Mouse (Mus musculus): ENCODE data around the gene Pla2g4e.

Gene Pla2g4e

DNA sequence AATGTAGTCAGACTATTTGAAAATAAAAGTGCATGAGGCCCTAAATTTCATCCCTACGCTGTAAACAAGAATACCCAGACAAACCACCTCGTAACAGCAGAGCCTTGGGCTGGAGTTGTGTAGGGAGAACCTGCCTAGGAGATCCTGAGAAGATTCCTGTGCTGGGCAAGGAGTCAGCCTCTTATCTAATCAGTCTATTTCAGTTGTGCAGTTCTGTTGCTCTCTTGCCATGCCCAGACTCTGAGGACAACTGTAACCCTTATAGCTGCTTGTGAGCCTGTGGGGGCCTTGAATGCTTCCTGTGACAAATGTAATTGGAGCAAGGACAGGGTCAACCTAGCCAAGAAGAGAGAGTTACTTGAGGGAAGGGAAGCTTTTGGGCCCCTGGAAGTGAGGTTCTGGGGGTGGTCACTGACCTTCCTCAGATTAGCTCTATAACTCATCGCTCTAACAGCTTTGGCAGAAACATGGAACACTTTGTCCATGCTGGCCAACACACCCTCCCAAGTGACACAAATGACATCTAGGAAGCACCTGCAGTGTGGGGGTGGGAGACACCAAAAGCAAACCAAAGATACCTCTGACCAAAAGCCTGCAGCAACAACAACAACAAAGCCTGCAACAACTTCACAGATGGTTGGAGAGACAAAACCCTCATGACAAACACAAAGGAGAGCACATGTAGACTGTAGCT is 9.0 kb downstream of the Pla2g4e start:
- DNase-seq (ENCODE audit: low spot score): no peak

DNA sequence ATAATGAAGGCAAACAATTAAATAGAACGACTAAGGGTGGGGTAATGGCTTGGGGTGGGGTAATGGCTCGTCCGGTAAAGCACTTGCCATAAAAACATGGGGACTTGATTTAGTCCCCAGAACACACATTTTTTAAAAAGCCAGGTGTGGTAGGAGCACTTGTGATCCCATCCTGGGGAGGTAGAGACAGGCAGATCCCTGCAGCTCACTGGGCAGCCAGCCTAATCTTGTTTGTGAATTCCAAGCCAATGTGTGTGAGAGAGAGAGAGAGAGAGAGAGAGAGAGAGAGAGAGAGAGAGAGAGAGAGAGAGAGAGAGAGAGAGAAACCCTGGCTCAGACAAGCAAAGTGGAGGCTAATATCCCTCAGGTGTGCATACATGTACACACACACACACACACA is 9.8 kb downstream of the Pla2g4e start:
- DNase-seq (ENCODE audit: low spot score): no peak

DNA sequence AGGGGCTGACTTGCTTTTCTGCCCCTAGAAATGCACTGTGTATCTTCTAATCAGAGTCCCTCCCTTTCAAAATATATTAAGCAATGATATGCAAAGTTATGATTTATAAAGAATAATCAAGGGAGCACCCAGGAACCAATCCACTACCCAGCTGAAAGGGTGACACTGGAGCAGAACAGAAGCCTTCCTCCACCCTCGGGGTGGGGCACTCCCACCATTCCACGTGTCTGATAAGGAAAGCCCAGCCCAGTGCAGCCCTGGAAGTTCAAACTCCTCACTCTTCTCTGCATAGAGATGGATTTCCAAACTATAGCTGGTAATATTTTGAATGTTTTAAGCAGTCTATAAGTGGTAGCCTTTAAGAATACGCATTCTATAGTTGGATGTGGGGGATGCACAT is 13.5 kb downstream of the Pla2g4e start:
- DNase-seq (ENCODE audit: low spot score): no peak

DNA sequence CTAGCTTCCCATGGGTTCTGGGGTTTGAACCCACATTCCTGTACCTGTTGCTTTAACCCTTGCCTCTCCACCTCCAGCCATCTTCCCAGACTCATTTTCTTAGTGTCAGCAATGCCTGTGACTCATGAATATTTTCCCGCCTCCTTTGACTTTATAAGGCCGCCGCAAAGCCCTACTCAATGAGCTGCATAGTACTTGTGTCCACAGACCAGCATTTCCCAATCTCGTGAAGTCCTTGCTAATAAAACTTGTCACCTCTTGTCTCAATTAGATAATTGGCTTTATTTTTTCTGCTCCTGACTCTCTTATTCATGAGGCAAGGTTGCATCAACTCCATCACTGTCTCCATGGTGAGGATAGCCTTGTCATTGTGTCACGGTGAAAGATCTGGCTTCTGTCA is 30.5 kb downstream of the Pla2g4e start:
- DNase-seq (ENCODE audit: low spot score): no peak

DNA sequence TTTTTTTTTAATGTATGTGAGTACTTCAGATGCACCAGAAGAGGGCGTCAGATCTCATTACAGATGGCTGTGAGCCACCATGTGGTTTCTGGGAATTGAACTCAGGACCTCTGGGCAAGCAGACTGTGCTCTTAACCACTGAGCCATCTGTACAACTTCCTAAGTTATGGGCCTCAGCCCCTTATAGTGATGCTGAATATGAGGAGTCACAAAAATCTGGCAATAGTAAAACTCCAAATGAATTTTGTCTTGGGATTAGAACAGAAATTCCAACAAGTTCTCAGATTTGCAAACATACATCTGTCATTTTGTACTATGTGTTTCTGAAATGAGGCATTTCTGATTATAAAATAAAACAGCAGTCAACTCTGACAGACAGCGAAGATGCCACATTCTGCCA is 33.7 kb downstream of the Pla2g4e start:
- DNase-seq (ENCODE audit: low spot score): no peak

DNA sequence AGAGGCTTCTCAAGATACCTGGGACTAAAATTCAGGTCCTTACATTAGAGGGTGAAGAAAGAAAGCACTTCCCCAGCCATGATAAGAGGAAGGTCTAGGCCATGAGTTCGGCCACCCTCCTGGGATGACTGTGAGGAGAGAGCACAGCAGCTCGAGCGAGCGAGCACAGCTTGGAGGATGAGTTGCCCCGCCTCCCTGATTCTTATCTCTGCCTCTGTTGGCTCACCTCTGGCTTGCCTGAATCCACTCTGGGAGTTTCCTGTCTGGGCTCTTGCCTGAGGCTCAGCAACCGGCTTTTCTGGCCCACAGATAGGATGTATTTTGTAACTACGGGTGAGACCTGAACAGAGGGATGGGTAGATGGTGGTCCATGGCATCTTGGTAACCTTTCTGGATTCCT is 37.2 kb downstream of the Pla2g4e start:
- DNase-seq (ENCODE audit: low spot score): no peak

DNA sequence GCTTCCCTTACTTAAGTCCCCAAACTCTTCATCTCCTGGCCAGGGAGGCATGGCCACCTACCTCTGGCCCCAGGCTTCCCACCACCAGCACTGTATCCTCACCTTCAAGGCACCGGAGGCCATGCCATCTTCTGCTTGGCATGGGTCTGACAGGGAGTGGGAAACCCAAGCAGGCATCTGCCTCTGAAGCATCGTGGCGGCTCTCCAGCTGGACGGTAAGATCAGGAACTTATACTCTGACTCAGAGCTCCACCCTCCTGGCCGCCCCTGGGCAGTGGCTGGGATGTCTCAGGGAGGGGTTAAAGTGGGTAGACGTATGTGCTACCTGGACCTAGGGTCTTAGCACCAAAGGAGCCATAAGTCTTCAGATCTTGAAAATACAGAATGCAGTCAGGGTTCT is 38.1 kb downstream of the Pla2g4e start:
- no peak for DNase-seq (ENCODE audit: low spot score)

DNA sequence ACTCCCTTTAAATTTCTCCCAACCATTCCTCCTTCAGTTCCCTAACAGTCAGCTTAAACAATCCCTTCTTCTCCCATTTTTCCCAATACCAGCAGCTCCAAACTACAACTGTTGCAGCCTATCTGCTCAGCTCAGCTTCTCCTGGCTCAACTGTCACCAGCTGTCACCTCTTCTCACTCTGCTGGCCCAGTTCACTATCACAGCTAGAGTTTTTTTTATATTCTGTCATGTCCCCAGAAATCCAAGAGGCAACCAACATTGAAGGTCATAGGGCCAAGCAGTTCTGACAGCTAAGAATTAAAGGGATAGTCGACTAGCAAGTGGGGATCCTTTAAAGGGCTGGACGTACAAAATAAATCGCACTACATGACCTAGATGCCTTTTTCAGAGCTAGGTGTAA is 41.4 kb downstream of the Pla2g4e start:
- DNase-seq (ENCODE audit: low spot score): no peak

DNA sequence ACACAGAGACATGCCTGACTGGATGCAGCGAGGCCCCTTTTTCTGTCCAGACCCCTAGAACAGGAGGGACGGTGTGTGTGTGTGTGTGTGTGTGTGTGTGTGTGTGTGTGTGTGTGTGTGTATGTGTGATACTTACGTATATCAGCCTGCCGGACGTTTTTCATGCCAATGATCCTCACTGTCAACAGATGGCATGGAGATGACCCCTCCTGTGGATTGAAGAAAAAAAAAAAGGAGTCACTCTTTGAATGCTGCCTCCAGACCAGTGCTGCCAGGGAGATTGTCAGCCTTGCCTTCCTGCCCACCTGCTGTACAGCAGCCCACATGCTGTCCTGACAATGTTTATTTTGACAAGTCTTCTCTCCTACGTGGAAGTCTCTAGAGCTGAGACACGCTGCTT is 45.1 kb downstream of the Pla2g4e start:
- no peak for DNase-seq (ENCODE audit: low spot score)

DNA sequence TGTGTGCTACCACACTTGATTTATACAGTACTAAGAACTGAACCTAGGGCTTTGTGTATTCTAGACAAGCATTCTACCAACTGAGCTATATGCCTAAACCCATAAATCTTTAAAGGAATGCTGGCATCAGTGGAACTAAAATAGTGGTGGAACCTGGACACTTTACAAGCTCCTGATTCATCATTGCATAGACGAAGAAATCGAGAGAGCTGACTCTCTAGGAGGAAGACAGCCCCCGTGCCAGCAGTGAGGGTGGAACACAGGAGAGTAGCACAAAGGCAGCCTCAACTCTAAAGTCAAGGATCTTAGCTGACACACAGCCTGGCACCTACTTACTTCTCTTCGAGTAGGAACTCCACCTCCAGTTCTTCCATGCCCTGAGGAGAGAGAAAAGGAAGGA is 57.0 kb downstream of the Pla2g4e start:
- DNase-seq (ENCODE audit: low spot score): no peak

DNA sequence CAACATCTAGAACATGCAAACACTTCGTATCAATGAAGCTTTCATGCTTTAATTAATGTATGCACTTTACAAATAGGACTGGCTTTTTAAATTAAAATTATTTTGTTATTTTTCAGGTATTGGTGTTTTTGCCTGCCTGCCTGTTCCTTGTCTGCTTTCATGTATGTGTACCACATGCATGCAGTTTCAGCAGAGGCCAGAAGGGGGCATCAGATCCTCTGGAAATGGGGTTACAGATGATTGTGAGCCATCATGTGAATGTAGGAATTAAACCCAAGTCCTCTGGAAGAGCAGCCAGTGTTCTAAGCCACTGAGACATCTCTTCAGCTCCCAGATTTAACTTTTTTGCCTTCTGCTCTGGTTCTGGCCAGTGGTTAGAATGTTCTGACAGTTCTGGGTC is 57.6 kb downstream of the Pla2g4e start:
- no peak for DNase-seq (ENCODE audit: low spot score)

DNA sequence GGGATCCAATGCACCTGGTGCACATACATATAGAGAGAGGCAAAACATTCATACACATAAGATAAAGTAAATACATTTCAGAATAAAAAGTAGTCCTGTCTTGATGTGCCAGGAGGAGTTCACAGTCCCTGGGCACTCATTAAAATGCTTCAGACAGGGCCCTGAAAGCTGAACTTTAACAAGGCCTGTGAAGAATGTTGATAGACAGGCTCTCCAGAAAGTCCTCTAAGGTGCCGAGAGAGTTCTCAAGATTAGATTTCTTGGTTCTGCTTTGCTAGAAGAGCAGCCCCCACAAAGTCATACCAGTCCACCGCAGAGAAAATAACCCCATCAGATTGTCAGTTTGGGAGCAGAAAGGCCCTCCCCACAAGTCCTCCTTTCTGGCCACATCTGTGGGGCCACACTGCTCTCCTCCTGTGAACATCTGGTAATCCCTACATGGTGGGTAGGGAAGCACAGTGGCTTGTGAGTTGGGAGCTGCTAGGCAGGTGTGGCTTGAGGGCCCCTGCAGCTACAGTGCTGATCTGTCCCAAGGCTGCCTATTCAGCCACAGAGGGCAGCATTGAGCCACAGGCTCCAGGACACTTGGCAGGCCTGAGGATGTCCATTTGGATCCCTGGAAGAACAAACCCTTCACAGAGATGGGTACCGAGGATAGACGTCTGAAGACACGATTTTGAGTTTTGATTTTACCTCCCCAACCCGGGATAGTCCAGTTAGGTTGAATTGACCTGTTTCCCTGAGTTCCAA is 59.4 kb downstream of the Pla2g4e start:
- DNase-seq (ENCODE audit: low spot score): no peak

DNA sequence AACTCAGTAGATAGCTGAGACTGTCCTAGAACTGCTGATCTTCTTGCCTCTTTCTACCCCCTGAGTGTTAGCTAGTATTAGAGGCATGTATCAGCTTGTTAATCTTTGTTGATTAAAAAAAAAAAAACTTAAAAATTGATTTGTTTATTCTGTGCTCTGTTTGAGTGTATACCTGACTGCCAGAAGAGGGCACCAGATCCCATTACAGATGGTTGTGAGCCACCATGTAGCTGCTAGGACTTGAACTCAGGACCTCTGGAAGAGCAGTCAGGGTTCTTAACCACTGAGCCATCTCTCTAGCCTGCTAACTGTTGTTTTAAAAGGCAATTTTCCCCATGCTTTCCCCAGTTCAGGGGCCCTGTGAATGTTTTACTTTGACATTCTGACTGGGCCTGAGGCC is 66.2 kb downstream of the Pla2g4e start:
- no peak for DNase-seq (ENCODE audit: low spot score)

DNA sequence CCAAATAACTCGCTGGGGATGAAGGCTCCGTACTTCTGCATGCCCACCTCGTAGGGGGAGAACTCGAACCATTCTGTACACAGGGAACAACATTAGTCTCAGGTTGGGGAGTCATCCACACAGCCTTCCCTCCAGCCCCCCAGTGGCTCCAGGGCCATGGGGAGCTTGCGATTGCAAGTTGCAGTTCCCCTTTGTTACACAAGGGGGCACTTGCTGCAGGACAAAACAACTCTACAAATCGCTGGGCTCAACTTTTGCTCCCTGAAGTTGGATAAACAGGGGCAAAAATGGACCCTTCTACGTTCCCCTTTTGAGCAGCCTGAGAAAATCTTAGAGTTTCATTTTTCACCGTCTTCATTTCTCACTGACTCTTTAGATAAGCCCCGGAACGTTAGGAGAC is 71.4 kb downstream of the Pla2g4e start:
- peak; percentile 60 for DNase-seq (ENCODE audit: low spot score)

DNA sequence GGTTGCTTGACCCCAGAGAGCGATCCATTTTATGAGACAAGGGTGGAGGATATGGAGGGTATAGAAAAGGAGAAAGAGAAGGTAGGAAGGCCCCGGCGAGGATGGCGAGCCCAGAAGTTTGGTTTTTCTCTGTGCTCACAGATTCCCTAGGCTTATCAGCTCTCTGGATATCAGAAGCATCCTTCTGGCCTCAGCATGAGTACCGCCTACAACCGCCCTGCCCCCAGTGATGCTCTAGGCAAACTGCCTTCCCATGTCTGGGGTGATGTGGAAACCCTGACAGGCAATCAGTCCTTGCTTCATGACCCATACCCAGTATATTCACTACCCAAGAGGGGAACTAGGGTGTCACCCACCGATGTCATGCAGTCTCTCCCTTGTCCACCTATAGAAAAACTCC is 73.8 kb downstream of the Pla2g4e start:
- DNase-seq (ENCODE audit: low spot score): no peak

DNA sequence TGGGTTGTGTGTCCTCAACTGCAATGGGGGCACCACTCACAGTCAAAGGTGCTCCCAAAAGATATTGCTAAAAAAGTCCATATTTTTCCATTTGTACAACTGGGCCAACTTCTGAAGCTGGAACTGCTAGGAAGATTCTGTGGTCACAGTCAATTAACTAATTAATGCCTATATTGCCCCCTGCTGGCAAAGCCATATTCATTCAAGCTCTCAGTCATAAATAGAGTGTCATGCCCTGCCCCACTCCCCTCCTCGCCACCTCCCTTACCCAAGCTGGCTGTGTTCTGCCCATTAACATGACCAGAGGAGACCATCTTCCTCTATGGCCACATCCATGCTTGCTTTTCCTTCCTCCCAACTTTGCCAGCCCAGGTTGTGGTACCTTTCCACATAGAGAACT is 74.4 kb downstream of the Pla2g4e start:
- peak; percentile 52 for DNase-seq (ENCODE audit: low spot score)

DNA sequence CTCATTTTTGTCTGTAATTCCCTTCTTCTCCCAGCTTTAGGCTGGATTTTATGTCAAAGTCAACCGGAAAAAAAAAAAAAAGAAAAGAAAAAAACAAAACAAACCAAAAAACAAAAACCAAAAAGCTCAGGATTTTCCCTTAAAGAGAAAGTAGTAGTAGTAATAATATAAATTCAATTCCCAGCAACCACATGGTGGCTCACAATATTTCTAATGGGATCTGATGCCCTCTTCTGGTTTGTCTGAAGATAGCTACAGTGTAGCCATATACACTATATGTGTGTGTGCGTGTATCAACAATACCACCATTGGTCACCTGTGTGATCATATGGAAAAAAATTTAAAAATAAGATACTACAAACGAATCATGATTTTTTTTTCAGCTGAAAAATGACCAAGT is 75.8 kb downstream of the Pla2g4e start:
- DNase-seq (ENCODE audit: low spot score): no peak

DNA sequence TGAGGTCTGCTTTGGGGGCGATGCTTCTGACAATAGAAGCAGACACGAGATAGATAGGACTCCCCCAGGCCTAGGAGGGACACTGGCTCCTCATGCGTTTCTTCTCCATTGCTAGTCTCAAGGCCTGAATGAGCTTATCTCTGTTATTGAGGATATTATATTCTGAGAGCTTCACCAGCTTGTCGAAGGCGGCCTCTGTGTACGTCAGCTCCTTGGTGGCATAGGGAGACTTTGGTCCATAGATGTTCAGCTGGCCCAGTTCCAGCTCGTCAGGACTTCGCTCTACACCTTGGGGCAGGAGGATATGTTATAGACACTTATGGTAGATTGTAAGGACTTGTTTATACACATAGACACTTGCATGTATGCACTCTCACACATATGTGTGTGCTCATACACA is 77.4 kb downstream of the Pla2g4e start:
- DNase-seq (ENCODE audit: low spot score): no peak

DNA sequence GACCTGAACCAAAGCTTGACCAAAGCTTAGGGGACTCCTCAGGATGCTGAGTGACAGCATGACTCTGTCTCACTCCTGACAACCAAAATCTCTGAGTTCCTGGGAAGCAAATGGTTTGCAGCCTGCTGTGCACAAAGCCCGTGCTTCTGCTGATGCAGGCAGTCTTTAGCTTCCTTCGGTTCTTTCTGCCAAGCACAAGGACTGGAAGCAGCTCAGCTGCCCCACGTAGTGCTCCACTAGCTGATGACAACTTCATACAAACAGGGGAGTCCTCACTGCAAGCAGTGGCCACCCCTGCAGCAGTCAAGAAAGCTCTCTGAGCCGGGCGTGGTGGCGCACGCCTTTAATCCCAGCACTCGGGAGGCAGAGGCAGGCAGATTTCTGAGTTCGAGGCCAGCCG is 79.7 kb downstream of the Pla2g4e start:
- no peak for DNase-seq (ENCODE audit: low spot score)

DNA sequence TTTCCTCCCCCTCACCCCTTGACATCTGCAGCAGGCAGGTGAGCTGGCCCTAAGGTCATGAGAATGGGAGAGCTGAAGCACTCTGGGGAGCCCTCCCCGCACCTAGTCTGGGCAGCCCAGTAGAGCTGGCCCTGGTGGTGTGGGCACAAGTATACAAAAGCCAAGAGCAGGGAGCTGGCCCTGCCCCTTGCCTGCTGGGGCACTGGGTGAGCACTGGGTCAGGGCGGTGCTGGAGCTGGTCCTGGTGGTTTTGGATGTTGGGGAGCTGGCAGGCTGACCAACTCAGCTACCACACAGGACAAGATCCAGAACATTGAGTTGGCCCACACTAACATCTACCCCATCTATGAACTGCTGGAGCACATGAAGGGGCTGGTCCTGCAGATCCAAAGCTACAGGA is 85.7 kb downstream of the Pla2g4e start:
- no peak for DNase-seq (ENCODE audit: low spot score)

DNA sequence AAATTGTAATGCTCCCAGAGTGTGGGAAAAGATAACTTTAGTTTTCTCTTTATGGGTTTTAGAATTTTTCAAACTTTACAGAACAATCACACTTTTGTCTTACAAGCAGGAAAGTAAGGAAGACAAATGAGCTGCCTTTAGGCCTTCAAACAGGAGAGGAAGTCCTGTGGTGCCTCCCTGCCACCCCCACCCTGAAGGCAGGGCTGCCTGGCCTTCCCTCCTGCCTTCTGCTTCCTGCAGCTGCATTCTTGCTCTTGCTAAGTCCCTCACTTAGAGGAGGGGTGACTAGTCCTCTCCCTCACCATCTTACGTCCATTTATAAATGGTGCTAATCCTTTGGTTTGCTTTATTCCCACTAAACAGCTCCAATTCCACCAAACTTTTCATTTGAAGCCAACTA is 86.3 kb downstream of the Pla2g4e start:
- DNase-seq (ENCODE audit: low spot score): no peak

DNA sequence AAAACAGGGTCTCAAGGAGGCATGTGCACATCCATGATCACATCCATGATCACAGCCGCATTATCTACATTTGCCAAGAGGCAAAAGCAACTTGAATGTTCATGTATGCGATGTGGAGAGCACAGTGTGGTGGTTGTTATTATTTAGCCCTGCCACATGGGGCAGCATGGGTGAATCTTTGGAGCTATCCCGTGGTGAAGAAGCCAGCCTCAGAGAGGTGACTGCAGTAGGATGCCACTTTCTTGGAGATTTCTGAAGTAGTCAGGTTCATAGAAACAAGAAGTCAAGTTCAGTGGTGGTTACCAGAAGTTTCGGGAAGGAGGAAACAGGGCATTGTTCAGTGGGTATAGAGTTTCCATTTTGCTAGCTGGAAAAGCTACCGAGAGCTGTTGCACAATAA is 87.1 kb downstream of the Pla2g4e start:
- no peak for DNase-seq (ENCODE audit: low spot score)

DNA sequence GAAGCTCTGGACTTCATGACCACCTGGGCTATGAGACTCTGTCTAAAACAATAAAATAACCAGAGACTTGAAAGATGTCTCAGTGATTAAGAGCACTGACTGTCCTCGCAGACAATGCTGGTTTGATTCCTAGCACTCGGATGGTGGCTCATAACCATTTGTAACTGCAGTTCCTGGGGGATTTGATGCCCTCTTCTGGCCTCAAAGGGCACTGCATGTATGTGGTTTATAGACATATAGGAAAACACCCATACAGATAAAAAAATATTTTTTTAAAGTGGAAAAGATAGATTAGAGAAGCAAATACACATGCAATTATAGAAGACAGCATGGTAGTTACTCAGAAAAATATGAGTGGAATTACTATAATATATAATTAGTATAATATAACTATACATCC is 87.5 kb downstream of the Pla2g4e start:
- no peak for DNase-seq (ENCODE audit: low spot score)

DNA sequence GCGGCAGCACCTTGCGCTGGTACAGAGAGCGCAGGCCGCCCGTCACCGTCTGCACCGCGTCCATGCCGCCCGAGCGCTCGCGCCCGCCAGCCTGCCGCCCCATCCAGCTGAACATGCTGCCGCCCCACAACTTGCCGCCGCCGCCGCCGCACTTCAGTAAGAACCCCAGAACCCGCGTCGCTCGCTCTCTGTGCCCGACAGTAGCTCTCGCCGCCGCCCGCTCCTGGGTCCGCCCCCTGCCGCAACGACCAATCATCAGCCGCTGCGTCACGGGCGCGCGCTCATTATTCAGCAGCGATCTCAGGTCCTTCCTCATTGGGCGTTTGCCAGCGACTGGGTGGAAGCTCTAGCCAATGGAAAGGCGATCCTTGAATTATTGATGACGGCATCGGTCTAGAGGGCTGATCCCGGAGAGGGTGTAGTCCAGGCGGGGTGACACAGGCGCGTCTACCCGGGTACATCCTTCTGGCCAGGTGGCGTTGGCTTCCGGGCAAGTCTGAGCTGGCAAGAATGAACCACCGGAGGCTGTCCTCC is 90.7 kb downstream of the Pla2g4e start, which contains the start of gene Ehd4:
TSS of gene Ehd4 (minus strand) at position 246 of the 534 bp plus-strand sequence.
- DNase-seq (ENCODE audit: low spot score): peak; percentile 99

Measured in urinary bladder, postnatal 25 days (tissue).